Mouse (Mus musculus) midbrain, embryonic 10.5 days (tissue): ENCODE results near the gene Gzmd. TPM values are rescaled to one million over a fixed set of nuclear protein-coding genes. Genes with fewer than 3 reads are reported as not detected.
A peak's percentile ranks its signal among the peaks of the same experiment; 100 is the strongest.
"Not testable (repeated sequence)": the region's sequence is repeated elsewhere in the genome, so short reads cannot be mapped to it uniquely, and the experiment has no call there.

Source experiments
- DNase-seq: peaks from one replicate; pipeline ENCODE4 v3.0.0-alpha.2; 2017; ENCODE audit warnings: low spot score
- H3K27ac ChIP-seq: fragments of 300-500 bp; sonication (generic); replicated peaks from 2 replicates; pipeline ENCODE4 v1.5.1; 2016; ENCODE audit warnings: mild to moderate bottlenecking
- H3K27me3 ChIP-seq: fragments of 300-500 bp; sonication (generic); 2 replicates; pipeline ENCODE4 v1.6.1; 2016; ENCODE audit warnings: low read depth, mild to moderate bottlenecking; ENCODE audit not compliant: poor library complexity, severe bottlenecking
- H3K36me3 ChIP-seq: fragments of 300-500 bp; sonication (generic); 2 replicates; pipeline ENCODE4 v1.6.1; 2016; ENCODE audit warnings: mild to moderate bottlenecking, moderate library complexity
- H3K4me1 ChIP-seq: fragments of 300-500 bp; sonication (generic); 2 replicates; pipeline ENCODE4 v1.6.1; 2016
- H3K4me3 ChIP-seq: fragments of 300-500 bp; sonication (generic); 2 replicates; pipeline ENCODE4 v1.5.1; 2016; ENCODE audit warnings: mild to moderate bottlenecking, moderate library complexity
- H3K9me3 ChIP-seq: fragments of 300-500 bp; sonication (generic); replicated peaks from 2 replicates; pipeline ENCODE4 v1.6.1; 2016; ENCODE audit warnings: mild to moderate bottlenecking
- WGBS: fragments of 180-500 bp; shearing (Covaris S2); methylation state at CpG from one replicate; pipeline ENCODE4 v1.1.7; 2016; 5-methylcytosine and 5-hydroxymethylcytosine counted together
- polyA plus RNA-seq: library from polyadenylated mRNA; unstranded; fragments of >200 nt; fragmentation: Nextera tagmentation; extraction: Ambion mirVana; gene quantifications from 2 replicates; pipeline ENCODE4 v1.2.1, GENCODE M21; 2016

The Gzmd gene
- polyA plus RNA-seq, result not detected in 2 replicates

DNA sequence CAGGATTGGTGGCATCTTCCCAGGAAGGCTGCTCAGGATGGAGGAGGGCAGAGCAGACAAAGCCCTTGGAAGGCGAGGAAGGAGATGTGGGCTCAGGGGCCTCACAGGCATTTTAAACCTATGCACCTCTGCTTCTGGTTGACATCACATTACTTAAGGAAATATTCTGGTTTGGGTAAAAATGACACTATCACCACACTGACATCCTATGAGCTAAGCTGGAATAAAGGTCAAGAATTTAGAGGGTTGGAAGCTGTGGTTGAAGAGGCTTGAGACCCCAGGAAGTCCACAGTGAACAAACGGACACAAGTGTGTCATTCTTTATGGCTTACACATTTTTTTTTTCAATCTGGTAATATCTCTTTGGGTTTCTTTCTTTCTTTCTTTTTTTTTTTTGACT is at the start of gene Gzmd:
Gzmd (minus strand) TSS at position 101 of the 400 bp plus-strand sequence.
- H3K9me3 ChIP-seq, H3K4me1 ChIP-seq, H3K27me3 ChIP-seq, H3K27ac ChIP-seq, DNase-seq, H3K4me3 ChIP-seq, H3K36me3 ChIP-seq: not testable (repeated sequence)
- 88% methylated on average over 2 of the region's 2 CpGs for WGBS

DNA sequence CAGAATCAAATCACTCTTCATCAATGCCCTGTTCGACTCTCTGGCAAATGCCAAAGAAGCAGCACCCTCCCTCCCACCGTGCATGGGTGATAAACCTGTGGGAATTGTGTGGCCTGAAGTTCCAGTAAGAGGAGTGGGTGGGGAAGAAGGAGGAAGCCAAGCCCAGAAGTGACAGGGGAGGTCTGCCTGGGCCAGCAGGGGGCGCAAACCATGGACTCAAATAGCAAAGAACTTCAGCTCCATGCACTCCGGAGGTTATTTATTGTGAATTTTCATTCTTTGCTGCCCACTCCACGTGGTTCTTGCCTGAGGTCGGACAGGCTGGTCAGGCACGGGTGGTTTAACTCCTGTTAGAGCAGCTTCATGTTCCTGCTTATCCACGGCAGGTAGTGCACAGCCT is 45.2 kb upstream of the Gzmd start:
- H3K4me3 ChIP-seq, H3K36me3 ChIP-seq, H3K27ac ChIP-seq, H3K9me3 ChIP-seq, H3K27me3 ChIP-seq, H3K4me1 ChIP-seq: not testable (repeated sequence)
- DNase-seq, result peak; percentile 50
- WGBS, result 29% methylated on average over 8 of the region's 8 CpGs

DNA sequence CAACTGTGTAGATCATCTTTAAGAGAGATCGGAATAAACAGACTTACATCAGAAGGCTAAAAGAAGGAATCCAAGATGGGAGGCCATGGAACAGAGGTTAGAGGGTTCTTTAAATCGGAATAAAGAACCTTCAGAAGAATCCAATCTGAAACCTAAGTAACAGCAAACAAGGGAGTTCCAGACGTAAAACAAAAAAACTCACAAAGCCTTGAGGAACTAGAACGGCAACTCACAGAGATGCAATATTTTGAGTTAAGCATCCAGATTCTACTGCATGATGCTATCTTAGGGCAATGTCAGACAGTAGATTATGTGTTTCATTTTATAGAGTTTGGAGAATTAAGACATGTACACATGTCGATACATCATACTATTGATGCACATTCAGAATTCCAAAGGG is 42.1 kb upstream of the Gzmd start, which contains the start of gene Gzmn:
Gzmn (minus strand) TSS at position 101 of the 400 bp plus-strand sequence.
- DNase-seq, result no peak
- Histone ChIP-seq H3K27ac (no peak within 1 kb of the TSS), H3K4me3 (no peak within 1 kb of the TSS), H3K27me3 (no peaks in the 10 kb centered on the region), H3K4me1 (no peaks in the 10 kb centered on the region), H3K9me3 (no peaks in the 10 kb centered on the region), H3K36me3 (no peaks in the 10 kb centered on the region)
- 89% methylated on average over 5 of the region's 5 CpGs for WGBS

DNA sequence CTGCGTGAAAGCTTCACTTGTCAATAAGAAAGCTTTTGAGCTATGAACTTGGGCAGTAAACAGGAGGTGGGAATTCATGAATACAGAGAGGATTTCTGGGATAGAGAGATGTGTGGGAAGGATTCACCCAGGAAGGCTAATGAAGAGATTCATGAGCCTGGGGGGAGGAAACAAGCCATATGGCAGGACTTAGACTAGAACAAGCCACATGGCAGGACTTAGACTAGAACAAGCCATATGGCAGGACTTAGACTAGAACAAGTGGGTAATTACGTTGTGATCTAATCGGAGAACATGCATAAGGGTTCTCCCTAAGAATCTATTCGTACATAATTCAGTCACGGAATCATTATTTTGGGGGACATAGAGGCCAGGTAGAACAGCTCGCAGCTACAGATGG is 41.0 kb upstream of the Gzmd start:
- no peaks in the 10 kb centered on the region for H3K36me3 ChIP-seq
- H3K27me3 ChIP-seq, result no peaks in the 10 kb centered on the region
- H3K4me3 ChIP-seq, result no peak overlapping the region
- H3K4me1 ChIP-seq, result no peaks in the 10 kb centered on the region
- H3K9me3 ChIP-seq, result no peaks in the 10 kb centered on the region
- no peak for DNase-seq
- H3K27ac ChIP-seq, result no peak overlapping the region
- WGBS, result 90% methylated on average over 6 of the region's 6 CpGs

DNA sequence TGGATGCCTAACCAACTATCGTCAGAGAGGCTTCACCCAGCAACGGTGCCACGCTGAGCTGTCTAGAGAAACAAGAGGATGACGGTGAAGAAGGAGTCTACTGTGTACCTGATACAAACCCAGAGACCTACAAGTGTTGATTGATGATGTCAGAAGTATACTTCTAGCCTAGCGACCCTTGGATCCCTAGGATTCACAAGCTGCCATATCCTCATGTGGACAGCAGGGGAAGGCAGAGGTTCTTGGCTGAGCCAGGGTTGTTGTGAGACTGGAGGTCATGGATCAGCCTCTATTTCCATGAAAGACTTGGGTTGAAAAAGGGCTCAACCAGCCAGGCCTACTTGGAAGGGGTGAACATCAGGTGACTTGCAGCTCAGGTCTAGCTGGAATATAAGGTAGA is 40.3 kb upstream of the Gzmd start:
- Histone ChIP-seq H3K36me3 (no peaks in the 10 kb centered on the region), H3K27me3 (no peaks in the 10 kb centered on the region), H3K9me3 (no peaks in the 10 kb centered on the region), H3K4me3 (no peak overlapping the region), H3K27ac (no peak overlapping the region), H3K4me1 (no peaks in the 10 kb centered on the region)
- DNase-seq, result peak; percentile 6
- 91% methylated on average over 5 of the region's 5 CpGs for WGBS

DNA sequence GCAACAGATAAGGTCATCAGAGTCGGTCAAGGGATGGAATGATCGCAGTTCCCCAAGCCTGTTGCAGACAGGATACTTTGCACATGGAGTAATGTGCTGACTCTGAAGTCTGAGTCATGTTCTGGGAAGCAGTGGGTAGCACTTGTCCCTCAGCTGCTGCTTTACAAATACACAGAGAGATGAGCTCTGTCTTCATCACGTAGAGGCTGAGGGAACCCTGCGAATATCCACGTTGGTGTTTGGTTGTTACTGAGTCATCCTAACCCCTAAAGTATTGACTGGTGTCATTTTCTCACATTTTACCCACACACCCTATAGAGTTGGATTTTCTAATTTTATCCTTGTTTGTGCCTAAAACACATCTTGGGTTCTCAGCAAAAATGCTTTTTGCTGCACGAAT is 35.6 kb upstream of the Gzmd start:
- Histone ChIP-seq H3K4me1 (peaks cover 9% of the 10 kb centered on the region), H3K27ac (no peak overlapping the region), H3K4me3 (no peak overlapping the region), H3K36me3 (no peaks in the 10 kb centered on the region), H3K9me3 (no peaks in the 10 kb centered on the region), H3K27me3 (no peaks in the 10 kb centered on the region)
- WGBS, result 83% methylated on average over 6 of the region's 6 CpGs
- no peak for DNase-seq

DNA sequence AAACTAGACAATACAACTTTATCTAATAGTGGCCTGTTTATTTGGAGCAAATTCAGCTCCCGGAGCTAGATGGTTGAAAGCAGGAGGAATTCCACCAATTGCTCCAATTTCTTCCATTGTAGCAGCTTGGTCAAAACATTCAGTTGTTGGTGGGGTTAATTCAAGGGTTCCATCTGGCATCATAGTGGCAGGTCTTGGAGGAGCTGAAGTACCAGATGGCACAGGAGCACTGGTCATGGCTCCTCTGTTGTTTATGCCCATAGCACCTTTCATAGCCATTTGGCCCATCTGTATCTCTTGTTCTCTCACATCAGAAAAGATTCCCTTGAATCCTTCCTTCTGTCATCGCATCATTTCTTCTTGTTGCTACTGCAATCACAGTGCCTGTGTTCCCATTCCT is 29.7 kb upstream of the Gzmd start:
- no peaks in the 10 kb centered on the region for H3K36me3 ChIP-seq
- WGBS, result 92% methylated on average over 2 of the region's 2 CpGs
- no peak overlapping the region for H3K4me3 ChIP-seq
- no peak overlapping the region for H3K27ac ChIP-seq
- peaks cover 4% of the 10 kb centered on the region for H3K4me1 ChIP-seq
- H3K27me3 ChIP-seq, result no peaks in the 10 kb centered on the region
- no peaks in the 10 kb centered on the region for H3K9me3 ChIP-seq
- DNase-seq, result no peak

DNA sequence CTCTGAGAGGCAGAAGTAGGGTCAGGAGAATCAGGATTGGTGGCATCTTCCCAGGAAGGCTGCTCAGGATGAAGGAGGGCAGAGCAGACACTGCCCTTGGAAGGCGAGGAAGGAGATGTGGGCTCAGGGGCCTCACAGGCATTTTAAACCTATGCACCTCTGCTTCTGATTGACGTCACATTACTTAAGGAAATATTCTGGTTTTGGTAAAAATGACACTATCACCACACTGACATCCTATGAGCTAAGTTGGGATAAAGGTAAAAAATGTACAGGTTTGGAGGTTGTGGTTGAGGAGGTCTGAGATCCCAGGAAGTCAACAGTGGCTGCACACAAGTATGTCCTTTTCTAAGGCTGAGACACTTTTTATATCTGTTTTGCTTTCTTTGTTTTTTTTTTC is 27.1 kb upstream of the Gzmd start, which contains the start of gene Gzmg:
Gzmg (minus strand) TSS at position 101 of the 400 bp plus-strand sequence.
- not testable (repeated sequence) for H3K4me1 ChIP-seq, DNase-seq, H3K36me3 ChIP-seq, H3K4me3 ChIP-seq, H3K27ac ChIP-seq, H3K27me3 ChIP-seq, H3K9me3 ChIP-seq
- 87% methylated on average over 2 of the region's 2 CpGs for WGBS

DNA sequence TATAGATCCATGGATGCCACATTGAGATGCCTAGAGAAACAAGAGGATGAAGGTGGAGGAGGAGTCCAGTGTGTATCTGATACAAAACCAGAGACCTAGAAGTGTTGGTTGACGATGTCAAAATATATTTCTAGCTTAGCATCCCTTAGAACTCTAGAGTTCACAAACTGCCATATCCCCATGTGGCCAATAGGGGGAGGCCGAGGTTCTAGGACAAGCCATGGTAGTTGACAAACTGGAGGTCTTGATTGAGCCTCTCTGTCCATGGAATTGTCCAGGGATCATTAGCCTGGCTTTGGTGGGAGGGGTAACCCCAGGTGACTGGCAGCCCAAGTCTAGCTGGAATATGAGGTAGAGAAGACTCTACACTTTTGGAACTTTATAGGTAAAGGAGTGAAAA is 22.9 kb upstream of the Gzmd start:
- H3K4me1 ChIP-seq, result no peaks in the 10 kb centered on the region
- no peak overlapping the region for H3K27ac ChIP-seq
- no peaks in the 10 kb centered on the region for H3K9me3 ChIP-seq
- 70% methylated on average over 2 of the region's 2 CpGs for WGBS
- H3K36me3 ChIP-seq, result no peaks in the 10 kb centered on the region
- H3K4me3 ChIP-seq, result no peak overlapping the region
- no peaks in the 10 kb centered on the region for H3K27me3 ChIP-seq
- no peak for DNase-seq

DNA sequence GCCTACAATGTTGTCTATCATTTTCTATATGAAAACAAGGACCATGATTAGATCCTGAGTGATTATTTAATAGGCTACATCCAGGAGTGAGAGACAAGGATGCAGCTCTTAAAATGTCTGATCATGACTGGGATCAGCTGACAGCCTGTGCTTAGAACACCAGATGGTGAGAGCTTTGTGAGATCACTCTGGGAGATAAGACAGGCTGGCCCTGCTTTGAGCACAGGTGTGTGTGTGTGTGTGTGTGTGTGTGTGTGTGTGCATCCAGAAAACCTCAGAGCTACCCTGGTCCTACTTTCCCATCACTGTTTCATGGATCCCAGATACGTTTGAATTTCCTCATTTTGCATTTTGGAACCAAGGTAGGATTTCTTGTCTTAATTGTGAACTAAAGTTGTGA is 1.3 kb upstream of the Gzmd start:
- H3K27ac ChIP-seq, H3K4me1 ChIP-seq, H3K4me3 ChIP-seq, DNase-seq, H3K9me3 ChIP-seq, H3K27me3 ChIP-seq, H3K36me3 ChIP-seq: not testable (repeated sequence)
- 80% methylated on average over 1 of the region's 1 CpGs for WGBS

DNA sequence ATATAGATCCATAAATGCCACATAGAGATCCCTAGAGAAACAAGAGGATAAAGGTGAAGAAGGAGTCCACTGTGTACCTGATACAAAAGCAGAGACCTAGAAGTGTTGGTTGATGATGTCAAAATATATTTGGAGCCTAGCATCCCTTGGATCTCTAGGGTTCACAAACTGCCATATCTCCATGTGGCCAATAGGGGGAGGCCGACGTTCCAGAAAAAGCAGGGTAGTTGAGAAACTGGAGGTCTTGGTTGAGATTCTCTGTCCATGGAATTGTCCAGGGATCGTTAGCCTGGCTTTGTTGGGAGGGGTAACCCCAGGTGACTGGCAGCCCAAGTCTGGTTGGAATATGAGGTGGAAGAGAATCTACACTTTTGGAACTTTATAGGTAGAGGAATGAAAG is 4.1 kb downstream of the Gzmd start:
- no peak overlapping the region for H3K4me3 ChIP-seq
- no peaks in the 10 kb centered on the region for H3K27me3 ChIP-seq
- no peaks in the 10 kb centered on the region for H3K9me3 ChIP-seq
- no peaks in the 10 kb centered on the region for H3K4me1 ChIP-seq
- DNase-seq, result no peak
- H3K27ac ChIP-seq, result no peak overlapping the region
- 50% methylated on average over 3 of the region's 3 CpGs for WGBS
- H3K36me3 ChIP-seq, result no peaks in the 10 kb centered on the region

DNA sequence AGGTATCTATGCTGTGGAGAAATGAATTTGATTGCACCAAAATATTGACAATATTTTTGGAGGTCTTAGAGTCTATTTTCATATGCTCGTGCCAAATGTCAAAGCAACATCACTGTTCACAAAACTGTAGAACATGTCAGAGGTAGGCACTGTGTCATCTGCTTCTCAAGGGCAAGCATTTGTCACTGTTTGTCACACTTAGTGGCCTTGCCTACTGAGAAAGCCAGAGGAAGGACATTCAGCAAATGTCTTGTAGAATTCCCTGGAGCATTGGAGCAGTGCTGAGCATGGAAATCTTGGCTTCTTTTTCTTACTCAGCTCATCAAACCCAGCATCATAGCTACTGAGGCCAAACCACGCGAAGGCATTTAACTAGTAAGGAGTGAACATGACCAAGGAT is 8.9 kb downstream of the Gzmd start:
- H3K4me3 ChIP-seq, result no peak overlapping the region
- no peaks in the 10 kb centered on the region for H3K27me3 ChIP-seq
- H3K27ac ChIP-seq, result no peak overlapping the region
- DNase-seq, result no peak
- 81% methylated on average over 3 of the region's 3 CpGs for WGBS
- no peaks in the 10 kb centered on the region for H3K4me1 ChIP-seq
- H3K9me3 ChIP-seq, result no peaks in the 10 kb centered on the region
- H3K36me3 ChIP-seq, result no peaks in the 10 kb centered on the region

DNA sequence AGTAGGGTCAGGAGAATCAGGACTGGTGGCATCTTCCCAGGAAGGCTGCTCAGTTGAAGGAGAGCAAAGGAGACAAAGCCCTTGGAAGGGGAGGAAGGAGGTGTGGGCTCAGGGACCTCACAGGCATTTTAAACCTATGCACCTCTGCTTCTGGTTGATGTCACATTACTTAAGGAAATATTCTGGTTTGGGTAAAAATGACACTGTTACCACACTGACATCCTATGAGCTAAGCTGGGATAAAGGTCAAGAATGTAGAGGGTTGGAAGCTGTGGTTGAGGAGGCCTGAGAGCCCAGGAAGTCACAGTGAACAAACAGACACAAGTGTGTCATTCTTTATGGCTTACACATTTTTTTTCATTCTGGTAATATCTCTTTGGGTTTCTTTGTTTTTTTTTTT is 11.9 kb downstream of the Gzmd start, which contains the start of gene Gzme:
Gzme (minus strand) TSS at position 101 of the 400 bp plus-strand sequence.
- Histone ChIP-seq H3K27me3 (no peaks in the 10 kb centered on the region), H3K36me3 (no peaks in the 10 kb centered on the region), H3K4me1 (no peaks in the 10 kb centered on the region), H3K27ac (no peak within 1 kb of the TSS), H3K9me3 (no peaks in the 10 kb centered on the region), H3K4me3 (no peak within 1 kb of the TSS)
- DNase-seq, result no peak
